Mouse (Mus musculus): Measurements from ENCODE around the gene Bmyc.
"Not testable (repeated sequence)": the region's sequence is repeated elsewhere in the genome, so short reads cannot be mapped to it uniquely, and the experiment has no call there.

Gene Bmyc

GRCm38 (mm10) chr2:25706643-25707481 lies at the start of gene Bmyc:
Gene Bmyc, plus strand, starts transcription at chr2:25706739.
- DNase-seq (ENCODE audit: low read depth, low spot score), result peak; percentile 90

DNA sequence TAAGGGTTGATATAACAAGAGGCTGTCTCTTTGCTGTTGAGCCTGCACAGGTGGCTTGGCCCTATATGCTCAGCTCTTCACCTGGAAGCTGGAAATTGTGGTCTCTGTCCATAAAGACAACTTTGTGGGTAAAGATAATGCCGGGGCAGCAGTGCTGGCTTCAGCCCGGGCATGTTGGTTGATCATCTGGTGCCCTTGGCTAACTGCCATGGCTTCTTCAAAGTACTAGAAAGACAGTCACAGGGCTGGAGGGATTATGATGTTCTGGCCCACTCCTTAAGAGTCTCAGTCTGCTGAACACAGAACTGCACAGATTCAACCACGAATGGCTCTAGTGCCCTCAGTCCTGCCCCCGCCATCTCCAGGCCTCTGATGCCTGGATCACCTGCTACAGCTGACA lies 49.3 kb upstream of the Bmyc start:
- DNase-seq (ENCODE audit: low read depth, low spot score), result no peak

DNA sequence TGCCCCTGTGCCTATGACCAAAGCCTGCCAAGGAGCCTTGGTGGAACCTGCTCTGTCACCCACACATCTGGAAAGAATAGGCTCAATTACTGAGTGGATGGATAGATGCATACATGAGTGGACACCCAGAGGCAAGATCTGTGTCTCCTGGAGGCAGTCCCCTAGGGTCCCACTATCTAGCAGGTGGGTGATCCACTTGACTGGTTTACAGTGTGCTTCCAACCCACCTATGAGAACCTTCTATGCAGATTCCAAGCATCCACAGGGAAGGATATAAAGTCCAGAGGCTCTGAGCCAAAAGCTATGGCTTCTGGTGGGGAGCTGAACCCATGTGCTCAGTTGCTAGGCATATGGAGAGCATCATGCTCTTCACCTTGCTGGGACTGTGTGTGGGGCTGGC lies 48.9 kb upstream of the Bmyc start, which contains the start of gene Lcn5:
Lcn5 (plus strand) TSS at position 301 of the 400 bp plus-strand sequence.
- no peak for DNase-seq (ENCODE audit: low read depth, low spot score)

DNA sequence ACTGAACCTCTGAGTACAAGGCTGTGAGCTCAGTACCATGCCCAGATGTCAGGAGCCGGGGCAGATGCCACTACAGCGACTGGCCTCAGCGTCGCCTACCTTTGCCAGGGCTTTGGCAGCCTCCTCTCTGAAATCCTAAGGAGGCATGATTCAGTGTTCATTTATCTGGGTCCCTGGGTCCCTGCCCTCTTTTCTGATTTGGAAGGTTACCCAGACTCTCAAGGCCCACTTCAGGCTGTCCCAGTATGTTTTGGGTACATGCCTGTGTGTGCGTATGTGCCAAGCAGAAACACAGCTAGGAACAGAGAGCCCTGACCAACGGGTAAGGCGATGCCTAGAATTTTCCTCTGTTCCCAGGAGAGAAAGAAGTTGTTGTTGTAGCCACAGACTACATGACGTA lies 46.3 kb upstream of the Bmyc start:
- no peak for DNase-seq (ENCODE audit: low read depth, low spot score)

DNA sequence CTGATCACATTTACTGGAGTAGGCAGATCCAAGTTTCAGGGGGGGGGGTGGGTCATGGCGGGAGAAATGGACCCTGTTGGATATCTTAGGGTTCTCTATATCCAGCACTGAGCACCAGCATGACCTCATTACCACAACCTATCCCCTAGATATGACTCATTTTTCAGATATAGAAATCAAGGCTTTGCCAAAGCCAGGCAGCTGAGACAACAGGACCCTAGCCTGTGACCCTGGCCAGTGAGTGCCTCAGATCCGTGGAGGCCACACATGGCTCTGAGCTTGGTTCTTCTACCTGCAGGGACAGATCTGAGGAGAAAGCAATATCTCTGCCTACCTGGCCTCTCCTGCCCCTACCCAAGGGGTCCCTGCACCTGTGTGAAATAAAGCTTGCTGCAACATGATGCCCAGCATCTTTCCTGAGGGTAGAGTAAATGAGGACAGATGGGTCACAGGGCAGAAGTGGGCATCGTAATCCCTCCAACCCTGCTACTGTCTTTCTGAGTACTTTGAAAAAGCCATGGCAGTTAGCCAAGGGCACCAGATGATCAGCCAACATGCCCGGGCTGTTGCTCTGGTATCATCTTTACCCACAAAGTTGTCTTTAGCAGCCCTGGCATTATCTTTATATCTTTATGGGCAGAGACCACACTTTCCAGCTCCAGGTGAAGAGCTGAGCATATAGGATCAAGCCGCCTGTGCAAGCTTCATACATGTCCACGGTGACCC lies 45.1 kb upstream of the Bmyc start:
- no peak for DNase-seq (ENCODE audit: low read depth, low spot score)

DNA sequence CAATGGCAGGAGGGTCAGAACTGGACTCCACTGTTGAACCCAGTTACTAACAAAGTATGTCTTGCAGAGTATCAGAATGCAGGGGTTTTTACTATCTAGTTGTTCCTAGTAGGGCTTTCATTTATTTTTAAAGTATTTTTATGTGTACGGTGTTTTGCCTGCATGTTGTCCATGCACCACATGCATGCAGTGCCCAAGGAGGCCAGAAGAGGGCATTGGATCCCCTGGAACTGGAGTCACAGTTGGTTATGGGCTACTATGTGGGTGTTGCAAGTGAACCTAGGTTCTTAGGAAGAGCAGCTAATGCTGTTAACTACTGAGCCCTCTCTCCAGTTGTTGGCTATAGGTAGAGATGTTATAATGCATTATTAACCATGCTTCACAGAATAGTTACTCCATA lies 43.0 kb upstream of the Bmyc start:
- DNase-seq (ENCODE audit: low read depth, low spot score), result peak; percentile 84

DNA sequence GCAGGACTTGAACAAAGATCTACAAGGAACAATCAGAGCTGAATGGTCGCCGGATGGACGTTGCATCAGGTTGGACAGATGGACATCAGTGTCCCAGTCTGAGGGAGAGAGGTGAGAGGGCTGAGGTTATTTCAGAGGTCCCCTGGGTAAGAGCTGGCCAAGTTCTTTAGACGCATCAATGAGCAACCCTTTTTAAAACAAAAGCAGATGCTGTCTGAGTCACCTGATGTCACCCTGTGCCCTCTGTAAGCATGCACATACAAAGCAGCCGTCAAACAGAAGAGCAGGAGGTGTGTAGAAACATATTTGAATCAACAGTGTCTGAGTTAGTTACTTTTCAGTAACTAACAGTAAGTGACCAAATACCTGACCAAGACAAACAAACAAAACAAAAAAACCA lies 42.4 kb upstream of the Bmyc start:
- no peak for DNase-seq (ENCODE audit: low read depth, low spot score)

DNA sequence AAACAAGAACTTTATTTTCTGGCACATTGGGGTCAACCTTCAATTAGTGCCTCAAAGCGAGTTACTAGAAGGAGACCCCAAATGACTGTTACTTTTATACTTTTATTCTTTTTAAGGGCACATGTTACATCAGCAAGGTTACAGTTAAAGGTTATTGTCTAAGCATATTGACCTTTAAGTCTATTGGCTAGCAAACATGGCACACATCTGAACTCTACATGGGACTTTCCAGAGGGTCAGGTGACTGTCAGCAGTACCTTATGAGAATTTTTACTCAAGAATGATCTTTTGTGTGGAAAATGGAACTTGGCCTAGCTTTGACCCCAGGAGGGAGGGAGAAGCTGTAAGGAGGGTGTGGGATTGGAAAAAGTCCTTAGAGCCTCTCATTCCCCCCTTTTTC lies 40.0 kb upstream of the Bmyc start:
- peak; percentile 69 for DNase-seq (ENCODE audit: low read depth, low spot score)

DNA sequence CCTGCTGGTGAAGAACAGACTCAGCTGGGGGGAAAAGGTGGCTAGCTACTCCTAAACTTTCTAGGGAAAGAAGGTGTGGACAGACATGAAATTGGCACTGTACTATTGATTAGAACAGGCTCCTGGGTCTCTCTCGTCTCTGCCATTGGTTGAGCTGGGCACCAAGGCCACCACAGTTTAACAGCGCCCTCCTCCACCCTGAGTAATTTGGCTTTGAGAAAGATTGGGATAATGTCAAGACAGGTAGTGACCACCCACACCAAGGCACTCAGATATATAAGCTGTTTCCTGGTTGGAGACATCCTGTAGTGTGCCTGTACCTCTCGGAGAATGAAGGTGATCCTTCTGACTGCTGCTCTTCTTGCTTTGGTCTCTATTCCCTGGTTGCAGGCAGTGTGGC lies 30.1 kb upstream of the Bmyc start, which contains the start of gene Lcn6:
Lcn6 (plus strand) TSS at position 301 of the 400 bp plus-strand sequence.
- no peak for DNase-seq (ENCODE audit: low read depth, low spot score)

DNA sequence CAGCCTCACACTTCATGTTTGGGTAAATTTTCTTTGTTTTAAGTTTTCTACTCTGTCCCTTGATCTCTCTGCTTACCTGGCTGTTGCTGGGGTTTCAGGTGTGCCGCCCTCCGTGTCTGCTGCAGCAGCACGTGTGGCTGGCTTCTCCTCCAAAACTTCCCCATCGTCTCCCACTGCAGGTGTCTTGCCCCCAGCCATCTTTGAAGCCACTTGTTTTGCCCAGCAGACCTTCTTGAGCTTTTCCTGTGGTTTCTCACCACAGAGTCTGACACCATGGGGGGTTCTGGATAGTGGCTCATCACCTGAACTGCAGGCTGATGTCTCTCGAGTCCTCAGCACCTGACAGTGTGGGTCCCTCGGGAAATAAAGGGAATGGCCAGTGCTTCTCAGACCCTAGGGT lies 27.0 kb upstream of the Bmyc start:
- no peak for DNase-seq (ENCODE audit: low read depth, low spot score)

DNA sequence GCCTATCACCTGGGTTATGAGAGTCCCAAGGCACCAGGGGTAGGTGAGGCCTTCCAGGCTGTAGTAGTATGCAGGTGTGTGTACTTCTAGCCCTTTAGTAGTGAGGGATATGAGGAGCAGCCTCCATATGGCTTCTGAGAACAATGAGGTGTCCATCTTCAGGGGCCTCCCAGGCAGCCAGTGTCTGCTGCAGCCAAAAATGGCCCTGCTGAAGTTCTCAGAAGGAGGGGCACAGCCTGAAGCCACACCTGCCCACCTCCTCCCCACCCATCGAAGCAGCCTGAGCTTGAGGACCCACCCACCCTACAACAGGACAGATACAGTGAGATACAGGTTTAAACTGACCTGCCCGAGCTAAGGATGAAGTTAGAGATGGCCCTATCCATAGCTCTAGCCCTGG lies 24.1 kb upstream of the Bmyc start, which contains the start of gene Lcn10:
Lcn10 (plus strand) TSS at position 301 of the 400 bp plus-strand sequence.
- DNase-seq (ENCODE audit: low read depth, low spot score), result no peak

DNA sequence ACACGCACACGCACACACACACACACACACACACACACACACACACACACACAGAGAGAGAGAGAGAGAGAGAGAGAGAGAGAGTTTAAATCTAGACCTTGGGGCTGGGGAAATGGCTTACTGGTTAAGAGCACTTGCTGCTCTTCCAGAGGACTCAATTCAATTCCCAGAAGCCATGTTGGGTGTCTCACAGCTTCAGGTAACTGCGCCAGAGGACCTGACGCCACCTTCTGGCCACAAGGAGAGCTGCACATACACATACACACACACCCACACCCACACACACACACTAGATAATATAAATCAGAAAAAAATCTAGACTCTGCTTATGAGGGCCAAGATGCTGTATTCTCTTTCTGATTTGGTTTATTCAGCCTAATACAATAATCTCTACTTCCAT lies 19.6 kb upstream of the Bmyc start:
- DNase-seq (ENCODE audit: low read depth, low spot score), result no peak

- peak; percentile 81 for DNase-seq (ENCODE audit: low read depth, low spot score)
Observed at GRCm38 (mm10) chr2:25694605-25695004, 11.9 kb upstream of the Bmyc start.

GRCm38 (mm10) chr2:25696951-25697350 lies 9.6 kb upstream of the Bmyc start:
- no peak for DNase-seq (ENCODE audit: low read depth, low spot score)

DNA sequence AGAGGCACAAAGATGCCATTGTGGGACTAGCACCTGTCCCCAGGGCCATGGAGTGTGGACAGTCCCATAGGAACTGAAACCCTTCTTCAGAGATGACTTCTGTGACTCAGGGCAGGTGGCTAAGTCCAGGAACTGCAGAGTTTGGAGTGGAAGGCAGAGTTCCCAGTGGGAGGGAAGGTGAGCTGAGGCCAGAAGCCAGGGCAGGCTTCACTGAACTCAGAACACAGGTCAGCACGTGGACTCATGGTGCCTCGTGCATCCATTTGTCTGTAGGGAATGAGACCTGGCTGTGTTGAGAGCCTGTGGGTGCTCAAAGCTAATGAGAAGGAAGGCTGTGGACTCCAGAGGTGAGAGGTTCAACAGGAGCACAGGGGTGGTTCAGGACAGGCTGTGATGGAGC lies 7.8 kb upstream of the Bmyc start:
- DNase-seq (ENCODE audit: low read depth, low spot score), result no peak

DNA sequence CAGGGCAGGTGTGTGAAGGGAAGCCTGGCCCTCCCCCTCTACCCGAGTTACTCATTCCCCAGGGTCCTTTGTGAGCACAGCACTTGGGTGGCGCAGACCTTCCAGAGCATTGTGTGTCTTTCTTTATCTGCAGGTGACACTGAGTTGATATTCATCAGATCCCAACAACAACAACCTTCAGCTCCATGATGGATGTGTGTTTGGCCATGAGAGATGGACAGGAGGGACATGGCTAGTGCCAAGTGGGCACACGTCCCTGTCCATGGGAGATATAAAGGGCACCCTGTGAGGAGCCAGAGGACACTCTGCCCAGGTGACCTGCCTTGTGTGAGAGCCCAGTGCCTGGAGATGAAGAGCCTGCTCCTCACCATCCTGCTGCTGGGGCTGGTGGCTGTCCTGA lies 6.8 kb upstream of the Bmyc start, which contains the start of gene Obp2a:
Obp2a (plus strand) TSS at position 301 of the 400 bp plus-strand sequence.
- DNase-seq (ENCODE audit: low read depth, low spot score), result not testable (repeated sequence)

DNA sequence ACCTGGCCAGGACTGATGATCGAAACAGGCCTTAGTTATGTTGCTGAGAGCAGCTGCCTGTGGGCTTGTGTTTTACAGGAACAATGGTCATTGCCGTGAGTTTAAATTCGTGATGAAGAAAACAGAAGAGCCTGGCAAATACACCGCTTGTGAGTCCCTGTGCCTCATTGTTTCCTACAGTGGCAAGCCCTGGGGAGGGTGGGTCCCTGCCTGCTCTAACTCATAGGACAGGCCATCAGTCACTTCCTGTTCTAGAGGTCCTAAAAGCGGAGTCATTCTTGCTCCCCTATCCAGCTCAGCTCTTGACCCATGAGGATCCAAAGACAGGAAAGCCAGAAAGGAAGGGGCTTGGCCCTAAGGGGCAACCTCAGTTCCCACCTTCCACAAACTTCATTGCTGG lies 5.5 kb upstream of the Bmyc start:
- DNase-seq (ENCODE audit: low read depth, low spot score), result no peak

- no peak for DNase-seq (ENCODE audit: low read depth, low spot score)
Observed at GRCm38 (mm10) chr2:25703706-25704105, 2.8 kb upstream of the Bmyc start.

- peak; percentile 75 for DNase-seq (ENCODE audit: low read depth, low spot score)
Observed at GRCm38 (mm10) chr2:25708121-25708520, 1.6 kb downstream of the Bmyc start.

DNA sequence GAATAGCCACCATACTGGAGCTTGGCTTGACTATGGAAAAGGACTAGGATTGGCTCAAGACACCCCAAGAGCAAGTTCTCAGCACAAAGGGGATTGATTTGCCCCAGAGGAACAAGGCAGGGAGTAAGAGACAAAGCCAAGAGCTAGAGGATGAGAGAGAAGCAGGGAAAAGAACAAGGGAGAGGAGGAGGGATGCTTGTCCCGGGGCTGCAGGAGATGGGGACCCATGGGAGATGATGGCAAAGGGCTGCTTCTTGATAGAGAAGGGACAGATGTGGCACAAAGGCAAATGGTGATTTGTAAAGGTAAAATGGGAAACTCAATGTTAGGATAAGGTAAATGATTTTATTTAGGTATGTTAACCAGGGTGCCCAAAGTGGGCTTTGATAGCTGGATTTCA lies 2.5 kb downstream of the Bmyc start:
- DNase-seq (ENCODE audit: low read depth, low spot score), result not testable (repeated sequence)

- DNase-seq (ENCODE audit: low read depth, low spot score), result not testable (repeated sequence)
Observed at GRCm38 (mm10) chr2:25709791-25710190, 3.3 kb downstream of the Bmyc start.

- DNase-seq (ENCODE audit: low read depth, low spot score), result not testable (repeated sequence)
Observed at GRCm38 (mm10) chr2:25711641-25712040, 5.1 kb downstream of the Bmyc start.

DNA sequence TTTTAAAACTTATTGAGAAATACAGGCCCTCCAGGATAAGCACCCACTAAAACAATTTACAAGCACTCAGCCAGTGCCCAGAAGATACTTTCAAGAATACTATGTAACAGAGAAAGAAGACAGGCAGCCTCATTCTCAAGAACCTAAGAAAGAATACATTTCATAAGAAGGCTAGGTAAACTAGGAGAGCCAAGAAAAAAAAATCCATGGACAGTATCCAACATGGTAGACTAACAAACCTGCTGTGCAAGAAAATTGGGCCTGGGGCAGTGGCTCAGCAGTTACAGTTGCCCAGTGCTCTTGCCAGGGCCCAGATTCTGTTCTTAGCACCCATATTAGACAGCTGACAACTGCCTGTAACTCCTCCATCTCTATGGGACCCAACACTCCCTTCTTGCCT lies 10.7 kb downstream of the Bmyc start:
- DNase-seq (ENCODE audit: low read depth, low spot score), result no peak
